Mouse (Mus musculus) forebrain, embryonic 15.5 days (tissue): ENCODE results near the gene Prkd2. TPM values are rescaled to one million over a fixed set of nuclear protein-coding genes. Genes with fewer than 3 reads are reported as not detected.

Experiments used
- ATAC-seq: fragments of 200-750 bp; cut with Nextera tagmentation; replicated peaks from 2 replicates; pipeline ENCODE4 v1.8.0; 2017; ENCODE audit warnings: mild to moderate bottlenecking, moderate TSS enrichment, moderate library complexity
- H3K27ac ChIP-seq: fragments of 300-500 bp; sonication (generic); replicated peaks from 2 replicates; pipeline ENCODE4 v1.5.1; 2015; ENCODE audit warnings: mild to moderate bottlenecking, inconsistent platforms
- H3K27me3 ChIP-seq: fragments of 300-500 bp; sonication (generic); 2 replicates; pipeline ENCODE4 v1.6.1; 2015; ENCODE audit warnings: inconsistent platforms
- H3K36me3 ChIP-seq: fragments of 300-500 bp; sonication (generic); 2 replicates; pipeline ENCODE4 v1.6.1; 2015; ENCODE audit warnings: mild to moderate bottlenecking, inconsistent platforms
- H3K4me1 ChIP-seq: fragments of 300-500 bp; sonication (generic); 2 replicates; pipeline ENCODE4 v1.6.1; 2015; ENCODE audit warnings: inconsistent platforms
- H3K4me2 ChIP-seq: fragments of 300-500 bp; sonication (generic); replicated peaks from 2 replicates; pipeline ENCODE4 v1.6.1; 2015; ENCODE audit warnings: mild to moderate bottlenecking, inconsistent platforms
- H3K4me3 ChIP-seq: fragments of 300-500 bp; sonication (generic); 2 replicates; pipeline ENCODE4 v1.5.1; 2015; ENCODE audit warnings: mild to moderate bottlenecking, inconsistent platforms
- H3K9ac ChIP-seq: fragments of 300-500 bp; sonication (generic); replicated peaks from 2 replicates; pipeline ENCODE4 v1.6.1; 2015; ENCODE audit warnings: mild to moderate bottlenecking, inconsistent platforms
- H3K9me3 ChIP-seq: fragments of 300-500 bp; sonication (generic); 2 replicates; pipeline ENCODE4 v1.6.1; 2016; ENCODE audit warnings: inconsistent platforms
- WGBS: fragments of 180-500 bp; shearing (Covaris S2); methylation state at CpG from one replicate; pipeline ENCODE4 v1.1.7; 2015; ENCODE audit warnings: mixed read lengths; 5-methylcytosine and 5-hydroxymethylcytosine counted together
- polyA plus RNA-seq: library from polyadenylated mRNA; unstranded; fragments of >200 nt; fragmentation: Nextera tagmentation; extraction: Ambion mirVana; gene quantifications from 2 replicates; pipeline ENCODE4 v1.2.1, GENCODE M21; 2015

Gene Prkd2
- polyA plus RNA-seq, 1 experiment from 2014 or later: 8.0 TPM

DNA sequence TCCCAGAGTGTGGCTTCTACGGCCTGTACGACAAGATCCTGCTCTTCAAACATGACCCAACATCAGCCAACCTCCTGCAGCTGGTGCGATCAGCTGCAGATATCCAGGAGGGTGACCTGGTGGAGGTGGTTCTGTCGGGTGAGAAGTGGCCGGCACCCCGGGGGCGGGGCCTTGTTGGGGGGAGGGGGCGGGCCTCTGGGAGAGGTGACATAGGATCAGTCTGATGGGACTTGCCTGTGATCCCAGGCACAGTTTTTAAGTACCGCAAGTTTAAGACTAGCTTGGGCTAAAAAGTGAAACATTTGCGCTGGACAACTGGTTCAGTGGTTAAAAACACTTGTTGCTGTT, 3.1 kb downstream of the Prkd2 start:
- Histone ChIP-seq H3K36me3 (peaks cover 8% of the 10 kb centered on the region), H3K9ac (no peak overlapping the region), H3K4me1 (peaks cover 35% of the 10 kb centered on the region), H3K27me3 (no peaks in the 10 kb centered on the region), H3K4me3 (no peak overlapping the region), H3K9me3 (no peaks in the 10 kb centered on the region), H3K27ac (no peak overlapping the region), H3K4me2 (no peak overlapping the region)
- 45% methylated on average over 10 of the region's 10 CpGs for WGBS
- ATAC-seq: no peak

DNA sequence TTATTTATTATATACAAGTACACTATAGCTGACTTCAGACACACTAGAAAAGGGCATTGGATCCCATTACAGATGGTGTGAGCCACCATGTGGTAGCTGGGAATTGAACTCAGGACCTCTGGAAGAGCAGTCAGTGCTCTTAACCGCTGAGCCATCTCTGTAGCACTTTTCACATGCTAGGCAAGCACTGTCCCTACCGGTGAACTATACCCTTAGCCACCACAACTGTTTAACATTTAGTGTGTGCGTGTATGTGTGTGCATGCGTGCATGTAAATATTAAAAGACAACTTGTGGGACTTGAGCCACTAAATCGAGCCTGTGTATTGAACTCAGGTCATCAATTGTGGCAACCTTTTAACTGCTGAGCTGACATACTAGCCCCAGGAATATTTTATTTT, 4.1 kb downstream of the Prkd2 start:
- Histone ChIP-seq H3K9ac (no peak overlapping the region), H3K9me3 (no peaks in the 10 kb centered on the region), H3K36me3 (peaks cover 11% of the 10 kb centered on the region; the same call in 1 of the 2 replicates), H3K4me1 (peaks cover 35% of the 10 kb centered on the region), H3K27me3 (no peaks in the 10 kb centered on the region), H3K4me2 (no peak overlapping the region), H3K27ac (no peak overlapping the region), H3K4me3 (no peak overlapping the region)
- WGBS: 95% methylated on average over 5 of the region's 5 CpGs
- ATAC-seq: no peak

DNA sequence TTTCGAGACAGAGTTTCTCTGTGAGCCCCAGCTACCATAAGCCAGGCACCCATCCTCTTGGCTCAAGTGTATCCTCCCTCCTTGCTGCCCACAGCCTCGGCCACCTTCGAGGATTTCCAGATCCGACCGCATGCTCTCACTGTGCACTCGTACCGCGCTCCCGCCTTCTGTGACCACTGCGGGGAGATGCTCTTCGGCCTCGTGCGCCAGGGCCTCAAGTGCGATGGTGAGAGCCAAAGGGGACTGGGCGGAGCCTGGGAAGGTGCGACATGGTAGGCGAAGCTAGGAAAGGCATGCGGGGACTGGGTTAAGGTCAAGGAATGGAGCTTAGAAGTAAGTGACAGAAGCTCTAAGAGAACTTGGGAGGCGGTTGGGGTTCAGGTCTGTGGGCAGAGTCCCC, 4.8 kb downstream of the Prkd2 start:
- H3K27me3 ChIP-seq: no peaks in the 10 kb centered on the region
- no peak overlapping the region for H3K9ac ChIP-seq
- peaks cover 30% of the 10 kb centered on the region for H3K4me1 ChIP-seq
- WGBS: 86% methylated on average over 19 of the region's 19 CpGs
- peaks cover 13% of the 10 kb centered on the region; the same call in 1 of the 2 replicates for H3K36me3 ChIP-seq
- no peak for ATAC-seq
- no peak overlapping the region for H3K4me2 ChIP-seq
- no peak overlapping the region for H3K27ac ChIP-seq
- H3K4me3 ChIP-seq: no peak overlapping the region
- no peaks in the 10 kb centered on the region for H3K9me3 ChIP-seq

DNA sequence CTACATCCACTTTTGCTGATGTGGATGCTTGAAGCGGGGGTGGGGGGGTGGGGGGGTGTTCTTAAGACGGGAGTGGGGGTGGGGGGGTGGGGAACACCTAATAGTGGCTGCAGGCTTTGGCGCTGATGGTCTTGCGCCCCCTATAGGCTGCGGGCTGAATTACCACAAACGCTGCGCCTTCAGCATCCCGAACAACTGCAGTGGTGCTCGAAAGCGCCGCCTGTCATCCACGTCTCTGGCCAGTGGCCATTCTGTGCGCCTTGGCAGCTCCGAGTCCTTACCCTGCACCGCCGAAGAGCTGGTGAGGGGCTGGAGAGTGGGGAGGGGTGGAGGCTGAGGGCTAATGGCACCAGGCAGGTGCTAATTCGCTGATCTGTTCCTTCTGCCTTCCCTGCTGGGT, 5.9 kb downstream of the Prkd2 start:
- 15% methylated on average over 17 of the region's 17 CpGs for WGBS
- ATAC-seq: 0 out of 2 replicates have a peak, but pooled peaks have one; percentile 14

DNA sequence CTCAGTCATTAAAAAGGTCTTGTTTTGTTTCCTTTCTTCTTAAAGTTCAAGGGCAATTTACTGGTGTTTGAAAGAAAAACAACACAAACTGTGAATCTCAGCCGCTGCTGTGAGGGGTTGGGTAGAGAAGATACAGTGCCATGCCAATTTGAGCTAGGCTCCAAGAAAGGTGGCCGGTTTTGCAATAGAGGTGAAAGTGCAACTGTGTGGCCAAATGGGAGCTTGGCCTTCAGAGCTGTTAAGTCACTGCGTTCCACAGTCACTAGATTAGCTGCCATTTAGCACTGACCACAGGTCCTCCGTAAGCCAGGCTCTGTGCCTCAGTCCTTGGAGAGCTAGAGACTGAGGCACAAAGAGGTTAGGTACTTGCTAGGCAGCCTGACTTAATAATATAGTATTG, 8.9 kb downstream of the Prkd2 start:
- peaks cover 32% of the 10 kb centered on the region for H3K36me3 ChIP-seq
- no peak for ATAC-seq
- no peak overlapping the region for H3K27ac ChIP-seq
- no peaks in the 10 kb centered on the region for H3K9me3 ChIP-seq
- WGBS: 94% methylated on average over 4 of the region's 4 CpGs
- peaks cover 3% of the 10 kb centered on the region; the same call in 1 of the 2 replicates for H3K4me1 ChIP-seq
- H3K9ac ChIP-seq: no peak overlapping the region
- no peaks in the 10 kb centered on the region for H3K27me3 ChIP-seq
- H3K4me2 ChIP-seq: no peak overlapping the region
- H3K4me3 ChIP-seq: no peak overlapping the region

More for the DNA sequence above, 5.9 kb downstream of the Prkd2 start:
- no peak overlapping the region for H3K4me3 ChIP-seq
- H3K27ac ChIP-seq: no peak overlapping the region
- H3K9me3 ChIP-seq: no peaks in the 10 kb centered on the region
- H3K4me1 ChIP-seq: peaks cover 24% of the 10 kb centered on the region
- no peak overlapping the region for H3K4me2 ChIP-seq
- no peaks in the 10 kb centered on the region for H3K27me3 ChIP-seq
- peaks cover 18% of the 10 kb centered on the region; the same call in 1 of the 2 replicates for H3K36me3 ChIP-seq
- H3K9ac ChIP-seq: no peak overlapping the region

DNA sequence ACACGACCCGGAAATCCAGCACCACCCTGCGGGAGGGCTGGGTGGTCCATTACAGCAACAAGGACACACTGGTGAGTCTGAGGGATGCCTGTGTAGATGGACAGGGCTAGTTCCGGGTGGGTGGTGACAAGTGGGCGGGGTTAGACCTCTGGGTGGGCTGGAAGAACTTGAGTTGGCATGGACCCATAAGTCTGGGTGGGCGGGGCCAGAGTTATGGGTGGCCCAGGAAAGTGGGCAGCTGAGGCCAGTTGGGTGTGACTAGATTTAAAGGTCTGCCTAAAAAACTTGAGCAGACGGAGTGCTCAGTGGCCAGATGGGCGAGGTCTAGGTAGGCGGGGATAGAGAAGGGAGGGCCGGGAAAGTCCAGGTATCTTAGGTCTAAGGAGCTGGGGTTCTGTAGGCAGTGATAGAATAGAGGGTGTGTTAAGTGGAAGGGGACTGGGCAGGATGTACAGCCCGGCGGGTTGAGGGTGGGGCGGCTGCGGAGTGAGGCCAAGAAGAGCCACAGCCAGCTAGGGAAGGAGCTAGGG, 10.7 kb downstream of the Prkd2 start:
- Histone ChIP-seq H3K36me3 (peaks cover 40% of the 10 kb centered on the region), H3K4me2 (no peak overlapping the region), H3K27ac (no peak overlapping the region), H3K4me1 (peaks cover 3% of the 10 kb centered on the region; the same call in 1 of the 2 replicates), H3K9ac (no peak overlapping the region), H3K27me3 (no peaks in the 10 kb centered on the region), H3K4me3 (no peak overlapping the region), H3K9me3 (no peaks in the 10 kb centered on the region)
- ATAC-seq: no peak
- WGBS: 89% methylated on average over 14 of the region's 14 CpGs

DNA sequence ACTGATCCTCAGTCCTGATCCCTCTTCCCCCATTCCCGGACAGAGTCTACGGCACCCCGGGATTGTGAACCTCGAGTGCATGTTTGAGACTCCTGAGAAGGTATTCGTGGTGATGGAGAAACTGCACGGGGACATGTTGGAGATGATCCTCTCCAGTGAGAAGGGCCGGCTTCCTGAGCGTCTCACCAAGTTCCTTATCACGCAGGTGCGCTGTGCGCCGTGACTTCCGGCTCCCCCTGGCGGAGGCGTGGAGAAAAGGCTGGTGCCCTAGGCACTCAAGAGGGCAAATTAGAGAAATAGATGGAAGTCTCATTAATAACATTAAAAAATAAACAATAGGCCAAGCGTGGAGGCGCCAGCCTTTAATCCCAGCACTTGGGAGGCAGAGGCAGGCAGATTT, 15.6 kb downstream of the Prkd2 start:
- Histone ChIP-seq H3K4me3 (no peak overlapping the region), H3K27ac (no peak overlapping the region), H3K9me3 (no peaks in the 10 kb centered on the region), H3K36me3 (peaks cover 27% of the 10 kb centered on the region), H3K4me2 (no peak overlapping the region), H3K4me1 (no peaks in the 10 kb centered on the region), H3K27me3 (no peaks in the 10 kb centered on the region), H3K9ac (no peak overlapping the region)
- WGBS: 16% methylated on average over 17 of the region's 17 CpGs
- ATAC-seq: 0 out of 2 replicates have a peak, but pooled peaks have one; percentile 29

DNA sequence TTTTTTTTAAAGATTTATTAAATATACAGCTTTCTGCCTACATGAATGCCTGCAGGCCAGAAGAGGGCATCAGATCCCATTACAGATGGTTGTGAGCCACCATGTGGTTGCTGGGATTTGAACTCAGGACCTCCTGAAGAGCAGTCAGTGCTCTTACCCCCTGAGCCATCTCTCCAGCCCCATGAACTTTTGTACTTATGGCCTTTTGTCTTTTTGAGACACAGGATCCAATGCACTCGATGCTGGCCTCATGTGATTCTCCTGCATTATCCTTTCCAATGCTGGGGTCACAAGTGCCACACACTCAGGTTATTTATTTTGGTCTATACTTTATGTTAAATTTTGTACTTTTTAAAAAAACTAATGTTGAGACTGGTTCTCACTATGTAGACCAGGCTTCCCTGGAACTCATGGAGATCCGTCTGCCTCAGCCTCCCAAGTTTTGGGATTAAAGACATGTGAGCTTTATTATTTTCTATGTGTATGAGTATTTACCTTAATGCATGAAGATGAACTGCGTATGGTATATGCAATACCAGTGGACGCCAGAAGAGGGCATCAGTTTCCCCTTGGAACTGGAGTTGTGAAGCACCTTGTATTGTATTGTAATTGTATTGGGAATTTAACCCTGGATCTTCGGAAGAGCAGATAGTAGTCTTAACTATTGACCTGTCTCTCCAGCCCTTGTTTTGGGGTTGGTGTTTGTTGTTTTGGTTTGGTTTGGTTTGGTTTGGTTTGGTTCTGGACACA, 17.4 kb downstream of the Prkd2 start:
- Histone ChIP-seq H3K9ac (no peak overlapping the region), H3K4me3 (no peak overlapping the region), H3K27ac (no peak overlapping the region), H3K27me3 (no peaks in the 10 kb centered on the region), H3K9me3 (no peaks in the 10 kb centered on the region), H3K36me3 (peaks cover 34% of the 10 kb centered on the region), H3K4me2 (no peak overlapping the region), H3K4me1 (no peaks in the 10 kb centered on the region)
- no peak for ATAC-seq
- 28% methylated on average over 5 of the region's 5 CpGs for WGBS

DNA sequence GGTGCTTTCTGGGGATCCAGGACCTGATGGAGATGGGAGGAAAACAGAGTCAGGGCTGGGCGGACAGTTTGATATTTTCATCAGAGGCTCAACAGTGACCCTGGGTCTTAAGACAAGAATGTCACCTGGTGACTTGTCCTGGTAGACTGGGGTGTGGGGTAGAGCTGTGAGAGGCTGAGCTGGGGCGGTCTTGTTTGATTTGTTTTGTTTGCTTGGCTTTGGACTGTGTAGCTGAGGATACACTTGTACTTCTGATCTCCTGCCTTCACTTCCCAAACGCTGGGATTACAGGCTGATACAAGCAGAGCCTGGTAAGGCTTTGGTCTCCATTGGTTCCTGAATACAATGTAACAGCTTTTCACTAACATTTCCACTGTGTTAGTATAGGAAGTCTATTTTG, 24.8 kb downstream of the Prkd2 start:
- WGBS: 93% methylated on average over 3 of the region's 3 CpGs
- Histone ChIP-seq H3K27ac (no peak overlapping the region), H3K4me3 (no peak overlapping the region), H3K36me3 (peaks cover 17% of the 10 kb centered on the region; the same call in 1 of the 2 replicates), H3K27me3 (no peaks in the 10 kb centered on the region), H3K4me1 (peaks cover 14% of the 10 kb centered on the region), H3K9ac (no peak overlapping the region), H3K9me3 (no peaks in the 10 kb centered on the region), H3K4me2 (no peak overlapping the region)
- ATAC-seq: no peak

DNA sequence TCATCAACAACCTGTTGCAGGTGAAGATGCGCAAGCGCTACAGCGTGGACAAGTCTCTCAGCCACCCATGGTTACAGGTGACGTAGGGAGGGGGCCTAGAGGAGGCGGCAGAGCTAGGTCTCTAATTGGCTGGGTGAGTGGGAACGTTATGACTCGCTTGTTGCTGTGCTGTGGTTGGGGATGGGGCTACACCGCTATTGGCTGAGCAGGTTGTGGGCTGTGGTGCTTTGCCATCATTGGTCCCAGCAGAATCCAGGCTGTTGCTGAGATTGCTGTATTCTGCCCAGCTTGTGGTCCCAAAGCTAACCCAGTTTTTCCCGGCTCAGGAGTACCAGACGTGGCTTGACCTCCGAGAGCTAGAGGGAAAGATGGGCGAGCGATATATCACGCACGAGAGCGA, 26.8 kb downstream of the Prkd2 start:
- H3K4me2 ChIP-seq: peak overlapping the region; percentile 54
- peak overlapping the region; percentile 83 for H3K27ac ChIP-seq
- H3K36me3 ChIP-seq: peaks cover 7% of the 10 kb centered on the region; the same call in 1 of the 2 replicates
- no peaks in the 10 kb centered on the region for H3K9me3 ChIP-seq
- H3K4me3 ChIP-seq: peak overlapping the region; percentile 41
- ATAC-seq: peak; percentile 98
- 9% methylated on average over 16 of the region's 16 CpGs for WGBS
- H3K27me3 ChIP-seq: no peaks in the 10 kb centered on the region
- H3K9ac ChIP-seq: peak overlapping the region; percentile 41
- H3K4me1 ChIP-seq: peaks cover 24% of the 10 kb centered on the region

DNA sequence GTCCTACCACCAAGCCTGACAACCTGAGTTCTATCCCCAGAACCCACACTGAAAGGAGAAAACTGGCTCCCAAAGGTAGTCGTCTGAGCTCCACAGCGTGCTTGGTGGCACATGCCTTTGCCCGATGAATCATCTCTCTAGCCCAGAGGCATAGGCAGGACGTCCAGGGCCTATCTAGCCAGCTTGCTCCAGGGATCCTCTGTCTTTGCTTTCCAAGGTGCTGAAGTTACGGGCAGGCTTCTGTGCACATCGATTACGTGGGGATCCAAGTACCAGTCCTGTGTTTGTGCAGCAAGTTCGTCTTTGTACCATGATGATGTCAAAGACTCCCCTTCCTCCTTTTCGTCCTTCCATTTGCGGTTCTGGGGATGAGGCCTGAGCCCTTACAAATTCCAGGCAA, 28.9 kb downstream of the Prkd2 start:
- Histone ChIP-seq H3K4me3 (no peak overlapping the region), H3K27ac (no peak overlapping the region), H3K27me3 (no peaks in the 10 kb centered on the region), H3K4me1 (peaks cover 36% of the 10 kb centered on the region), H3K36me3 (no peaks in the 10 kb centered on the region), H3K4me2 (no peak overlapping the region), H3K9me3 (no peaks in the 10 kb centered on the region), H3K9ac (no peak overlapping the region)
- 88% methylated on average over 10 of the region's 10 CpGs for WGBS
- no peak for ATAC-seq

DNA sequence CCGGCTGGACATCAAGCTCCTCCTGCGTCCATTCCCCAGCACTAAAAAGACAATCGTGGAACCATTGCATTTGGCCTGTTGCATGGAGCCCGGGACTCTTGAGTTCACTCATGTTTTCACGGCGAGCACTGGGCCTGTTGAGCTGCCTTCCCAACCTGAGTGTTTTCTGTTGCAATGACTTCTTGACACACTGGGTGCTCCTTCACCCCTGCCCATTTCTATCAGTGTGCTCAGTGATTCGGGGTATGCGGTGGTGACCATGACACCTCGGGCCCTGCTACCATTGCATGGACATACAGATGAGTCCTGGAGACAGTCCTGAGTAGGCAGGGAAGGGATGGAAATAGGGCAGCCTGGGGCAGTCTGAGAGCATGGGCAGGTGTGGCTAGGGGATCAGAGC, 29.8 kb downstream of the Prkd2 start:
- no peak overlapping the region for H3K4me3 ChIP-seq
- no peak overlapping the region for H3K9ac ChIP-seq
- no peak overlapping the region for H3K4me2 ChIP-seq
- 95% methylated on average over 9 of the region's 9 CpGs for WGBS
- no peaks in the 10 kb centered on the region for H3K36me3 ChIP-seq
- no peaks in the 10 kb centered on the region for H3K9me3 ChIP-seq
- no peak overlapping the region for H3K27ac ChIP-seq
- H3K4me1 ChIP-seq: peaks cover 43% of the 10 kb centered on the region
- no peaks in the 10 kb centered on the region for H3K27me3 ChIP-seq
- no peak for ATAC-seq
